Mouse (Mus musculus): Measurements from ENCODE around the gene Dnah17.

- no peak for TF ChIP-seq CTCF (IDR thresholded peaks at IDR 0.05; ENCODE audit: low read depth, low read length)
- TF ChIP-seq POLR2A (IDR thresholded peaks at IDR 0.05; ENCODE audit: extremely low read depth, insufficient read depth, low read length): no peak
Observed at GRCm38 (mm10) chr11:118082294-118082693, 48.1 kb downstream of the Dnah17 start.
